Mouse (Mus musculus) heart, postnatal 0 days (tissue): ENCODE measurements around the gene Prr5l. TPM values are rescaled to one million over a fixed set of nuclear protein-coding genes. Genes with fewer than 3 reads are reported as not detected.
A peak's percentile ranks its signal among the peaks of the same experiment; 100 is the strongest.

Experiments
- ATAC-seq: fragments of 200-750 bp; cut with Nextera tagmentation; 2 replicates; pipeline ENCODE4 v1.8.0; 2017; ENCODE audit warnings: low read depth, moderate number of reproducible peaks, moderate library complexity; ENCODE audit not compliant: insufficient read depth
- DNase-seq: peaks from one replicate; pipeline ENCODE4 v3.0.0-alpha.2; 2016; ENCODE audit warnings: low spot score
- H3K27ac ChIP-seq: fragments of 300-500 bp; sonication (generic); 2 replicates; pipeline ENCODE4 v1.5.1; 2014; ENCODE audit warnings: low read depth, mild to moderate bottlenecking
- H3K27me3 ChIP-seq: fragments of 300-500 bp; sonication (generic); 2 replicates; pipeline ENCODE4 v1.6.1; 2014; ENCODE audit warnings: low read length, mixed read lengths; ENCODE audit not compliant: control insufficient read depth, insufficient read depth
- H3K36me3 ChIP-seq: fragments of 300-500 bp; sonication (generic); replicated peaks from 2 replicates; pipeline ENCODE4 v1.6.1; 2014; ENCODE audit warnings: low read length, mixed read lengths; ENCODE audit not compliant: control insufficient read depth, insufficient read depth
- H3K4me1 ChIP-seq: fragments of 300-500 bp; sonication (generic); 2 replicates; pipeline ENCODE4 v1.6.1; 2014; ENCODE audit warnings: antibody characterized with exemption; ENCODE audit not compliant: control insufficient read depth, insufficient read depth
- H3K4me2 ChIP-seq: fragments of 300-500 bp; sonication (generic); 2 replicates; pipeline ENCODE4 v1.6.1; 2014; ENCODE audit warnings: low read depth, mild to moderate bottlenecking, low read length, moderate library complexity
- H3K4me3 ChIP-seq: fragments of 300-500 bp; sonication (generic); 2 replicates; pipeline ENCODE4 v1.5.1; 2014; ENCODE audit warnings: low read depth, low read length
- H3K9ac ChIP-seq: fragments of 300-500 bp; sonication (generic); replicated peaks from 2 replicates; pipeline ENCODE4 v1.6.1; 2014; ENCODE audit warnings: low read depth, low read length, mixed read lengths
- H3K9me3 ChIP-seq: fragments of 300-500 bp; sonication (generic); replicated peaks from 2 replicates; pipeline ENCODE4 v1.6.1; 2016; ENCODE audit warnings: low read length; ENCODE audit not compliant: control insufficient read depth
- CTCF ChIP-seq: IDR thresholded peaks from 2 replicates; pipeline ENCODE4 v1.5.1; 2016; ENCODE audit warnings: antibody characterized with exemption, control low read depth, low read depth
- EP300 ChIP-seq: IDR thresholded peaks from 2 replicates; pipeline ENCODE4 v1.6.1; 2016; ENCODE audit warnings: antibody characterized with exemption, low read depth
- WGBS: fragments of 180-500 bp; shearing (Covaris S2); extraction: QIAGEN DNeasy Blood & Tissue Kit; methylation state at CpG from one replicate; pipeline ENCODE4 v1.1.7; 2014; 5-methylcytosine and 5-hydroxymethylcytosine counted together
- polyA plus RNA-seq: library from polyadenylated mRNA; unstranded; fragments of >200 nt; fragmentation: Nextera tagmentation; extraction: Ambion mirVana; gene quantifications from 2 replicates; pipeline ENCODE4 v1.2.1, GENCODE M21; 2015
- total RNA-seq: library from RNA; depleted of rRNA; stranded (reverse); fragments of >200 nt; gene quantifications from 2 replicates; pipeline ENCODE4 v1.2.3, GENCODE M21; 2014; ENCODE audit warnings: low replicate concordance

Prr5l gene
- total and polyA plus RNA-seq, 2 experiments from 2014 or later = 2.9 to 16.1 TPM

DNA sequence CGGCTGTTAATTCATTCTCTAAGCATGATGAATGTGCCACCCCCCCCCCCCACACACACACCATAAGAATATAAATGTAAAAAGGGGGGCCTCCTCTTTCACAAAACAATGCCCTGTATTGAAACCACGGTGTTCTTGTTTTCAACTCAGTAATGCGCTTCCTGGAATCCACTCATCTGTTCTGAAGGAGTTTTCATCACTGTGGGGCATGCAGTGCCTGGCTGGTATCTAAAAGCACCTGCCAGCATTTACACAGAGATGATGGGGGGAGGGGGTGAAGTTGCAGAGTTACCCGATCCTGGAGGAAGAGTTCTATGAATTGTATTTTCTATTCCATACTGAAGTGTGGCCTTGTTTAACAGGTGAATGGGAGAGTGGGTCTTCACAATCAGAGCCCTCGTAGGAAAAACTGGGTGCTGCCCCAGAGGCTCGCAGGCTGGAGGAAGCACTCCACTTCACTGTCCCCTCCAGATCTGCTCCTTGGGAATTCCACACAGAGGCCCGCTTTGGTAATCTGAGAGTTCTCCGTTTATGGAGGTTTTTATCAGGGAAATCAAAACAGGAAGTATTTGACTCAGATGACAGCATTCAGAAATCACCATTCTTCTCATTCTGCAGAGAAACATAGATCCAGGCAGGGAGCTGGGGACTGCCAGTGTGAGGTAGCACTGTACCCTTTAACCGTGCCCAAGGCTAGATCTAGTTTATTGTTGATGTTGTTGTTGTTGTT is 52.5 kb downstream of the Prr5l start:
- Histone ChIP-seq H3K27ac (no peak overlapping the region), H3K27me3 (no peaks in the 10 kb centered on the region), H3K4me2 (no peak overlapping the region), H3K36me3 (no peaks in the 10 kb centered on the region), H3K4me1 (peaks cover 13% of the 10 kb centered on the region; the same call in 1 of the 2 replicates), H3K9ac (no peak overlapping the region), H3K9me3 (no peaks in the 10 kb centered on the region), H3K4me3 (no peak overlapping the region)
- DNase-seq (no peak), ATAC-seq (no peak)
- no peak for TF ChIP-seq CTCF
- no peak for TF ChIP-seq EP300
- WGBS = 27% methylated on average over 9 of the region's 9 CpGs

DNA sequence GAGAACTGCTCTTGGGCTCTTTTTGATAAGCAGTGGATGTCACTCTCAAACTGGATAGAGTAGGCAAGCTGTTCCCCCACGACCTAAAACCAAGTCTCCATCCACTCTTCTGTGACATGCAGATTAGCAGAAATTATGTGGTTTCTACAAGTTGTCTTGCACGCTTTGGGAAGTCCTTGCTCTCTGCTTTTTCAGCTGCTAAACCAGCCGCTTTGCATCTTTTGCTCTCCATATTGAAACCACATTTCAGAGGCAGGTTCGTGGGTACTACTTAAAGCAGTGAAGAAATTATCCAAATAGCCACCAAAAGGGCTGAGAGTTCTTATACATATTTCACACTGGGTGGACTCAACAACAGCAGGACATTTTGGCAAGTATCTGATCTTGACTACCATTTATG is 53.8 kb downstream of the Prr5l start:
- Histone ChIP-seq H3K9me3 (no peaks in the 10 kb centered on the region), H3K4me2 (no peak overlapping the region), H3K36me3 (no peaks in the 10 kb centered on the region), H3K4me3 (no peak overlapping the region), H3K9ac (no peak overlapping the region), H3K27me3 (no peaks in the 10 kb centered on the region), H3K4me1 (peaks cover 13% of the 10 kb centered on the region; the same call in 1 of the 2 replicates), H3K27ac (no peak overlapping the region)
- 78% methylated on average over 4 of the region's 4 CpGs for WGBS
- ATAC-seq (no peak), DNase-seq (no peak)
- no peak for TF ChIP-seq CTCF
- TF ChIP-seq EP300 = no peak

DNA sequence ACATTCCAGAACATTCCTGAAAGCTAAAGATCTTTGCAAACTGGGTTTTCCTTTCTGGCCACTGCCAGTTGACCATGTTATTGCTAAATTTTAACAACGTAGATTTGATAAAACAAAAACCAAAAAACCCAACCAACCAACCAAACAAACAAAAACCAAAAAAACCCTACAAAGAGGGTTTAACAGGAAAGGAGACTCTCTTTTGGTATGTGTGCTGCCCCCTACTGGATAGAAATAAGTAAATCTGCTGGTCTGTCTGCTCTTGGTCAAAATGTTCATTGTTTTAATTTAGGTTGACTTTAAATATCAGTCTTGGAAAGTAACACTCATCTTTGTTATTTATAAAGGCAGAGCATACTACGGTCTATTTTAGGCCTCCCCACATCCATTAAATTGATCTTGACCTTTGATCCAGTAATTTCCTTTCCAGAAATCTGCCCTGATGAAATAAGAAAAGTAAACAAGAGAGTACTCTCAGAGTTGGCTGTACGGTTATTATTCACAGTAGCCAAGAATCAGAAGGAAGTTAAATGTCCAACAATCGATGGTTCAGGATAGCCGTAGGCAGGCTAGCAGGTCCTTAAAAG is 54.7 kb downstream of the Prr5l start:
- 0 out of 2 replicates have a peak overlapping the region, but pooled peaks have one; percentile 7 for H3K27ac ChIP-seq
- H3K4me2 ChIP-seq = no peak overlapping the region
- no peaks in the 10 kb centered on the region for H3K27me3 ChIP-seq
- 52% methylated on average over 5 of the region's 5 CpGs for WGBS
- peaks cover 13% of the 10 kb centered on the region; the same call in 1 of the 2 replicates for H3K4me1 ChIP-seq
- H3K4me3 ChIP-seq = no peak overlapping the region
- TF ChIP-seq EP300 (no peak), CTCF (peak; percentile 47)
- H3K36me3 ChIP-seq = no peaks in the 10 kb centered on the region
- DNase-seq (peak; percentile 15), ATAC-seq (no peak)
- no peak overlapping the region for H3K9ac ChIP-seq
- no peaks in the 10 kb centered on the region for H3K9me3 ChIP-seq

DNA sequence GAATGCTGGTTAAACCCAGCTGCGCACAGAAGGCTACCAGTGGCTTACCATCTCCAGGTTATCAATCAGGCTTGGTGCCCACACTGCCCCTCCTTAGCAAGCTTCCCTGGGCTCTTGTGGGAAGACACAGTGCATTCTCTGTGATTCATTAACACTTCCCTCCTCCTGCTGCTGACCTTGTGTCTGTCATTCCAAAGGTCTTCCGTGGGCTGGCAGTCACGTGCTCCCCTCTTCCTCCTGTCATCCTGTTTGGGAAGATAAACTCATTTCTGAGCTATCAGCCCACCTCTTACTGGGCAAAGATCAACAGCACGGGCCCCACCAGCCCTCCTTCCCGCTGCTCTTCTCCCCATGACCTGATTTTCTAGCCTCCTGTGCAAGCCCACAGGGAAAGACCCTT is 55.2 kb downstream of the Prr5l start:
- peak; percentile 20 for DNase-seq
- no peak for ATAC-seq
- Histone ChIP-seq H3K4me2 (no peak overlapping the region), H3K36me3 (no peaks in the 10 kb centered on the region), H3K4me3 (no peak overlapping the region), H3K27me3 (no peaks in the 10 kb centered on the region), H3K9me3 (no peaks in the 10 kb centered on the region), H3K4me1 (peaks cover 13% of the 10 kb centered on the region; the same call in 1 of the 2 replicates), H3K27ac (0 out of 2 replicates have a peak overlapping the region, but pooled peaks have one; percentile 7), H3K9ac (no peak overlapping the region)
- WGBS = 22% methylated on average over 5 of the region's 5 CpGs
- no peak for TF ChIP-seq CTCF
- no peak for TF ChIP-seq EP300

DNA sequence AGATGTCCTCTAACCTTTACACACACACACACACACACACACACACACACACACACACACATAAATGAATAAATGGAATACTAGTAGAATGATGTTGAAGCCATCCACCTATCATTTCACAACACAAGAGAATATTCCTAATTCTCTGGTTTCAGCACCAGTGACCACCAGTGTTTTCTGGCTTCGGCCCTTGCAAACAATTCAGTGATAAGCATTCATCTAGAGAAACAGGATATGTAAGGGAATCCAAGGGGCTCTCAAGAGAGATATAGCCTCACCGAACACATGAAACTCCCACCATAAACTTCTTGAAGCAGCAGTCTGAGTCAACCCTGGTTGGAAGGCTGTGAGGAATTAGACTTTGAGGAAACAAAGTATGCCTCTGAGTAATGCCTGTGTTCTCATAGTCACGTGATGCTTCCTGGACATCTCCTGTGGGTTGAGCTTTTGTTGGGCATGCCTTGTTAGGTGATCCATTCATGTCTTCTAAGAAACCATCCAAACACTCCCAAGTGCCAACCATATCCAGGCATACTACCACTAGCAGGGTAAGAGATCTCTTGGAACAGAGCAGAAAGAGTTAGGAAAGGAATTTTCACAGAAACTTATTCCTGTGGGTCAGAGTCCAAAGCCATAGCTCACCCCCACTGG is 55.8 kb downstream of the Prr5l start:
- no peaks in the 10 kb centered on the region for H3K36me3 ChIP-seq
- H3K4me2 ChIP-seq = no peak overlapping the region
- 56% methylated on average over 3 of the region's 3 CpGs for WGBS
- H3K4me3 ChIP-seq = no peak overlapping the region
- ATAC-seq = no peak
- H3K27me3 ChIP-seq = no peaks in the 10 kb centered on the region
- DNase-seq = no peak
- no peaks in the 10 kb centered on the region for H3K9me3 ChIP-seq
- no peak overlapping the region for H3K9ac ChIP-seq
- TF ChIP-seq EP300 = no peak
- no peak for TF ChIP-seq CTCF
- peaks cover 13% of the 10 kb centered on the region; the same call in 1 of the 2 replicates for H3K4me1 ChIP-seq
- H3K27ac ChIP-seq = 0 out of 2 replicates have a peak overlapping the region, but pooled peaks have one; percentile 7
